Mouse (Mus musculus) bone marrow macrophage, adult 2 months (primary cell): ENCODE data around the gene Gfi1. TPM values are rescaled to one million over a fixed set of nuclear protein-coding genes. Genes with fewer than 3 reads are reported as not detected.

Source experiments
- H3K27ac ChIP-seq: 2 replicates; pipeline ENCODE4 v1.5.1; 2012; ENCODE audit warnings: low read depth, low read length; ENCODE audit not compliant: insufficient read depth
- H3K4me1 ChIP-seq: 2 replicates; pipeline ENCODE4 v1.6.1; 2012; ENCODE audit warnings: low read length; ENCODE audit not compliant: control insufficient read depth, insufficient read depth
- H3K4me3 ChIP-seq: 2 replicates; pipeline ENCODE4 v1.5.1; 2012; ENCODE audit warnings: mild to moderate bottlenecking, low read length, moderate library complexity; ENCODE audit not compliant: insufficient read depth
- CTCF ChIP-seq: IDR thresholded peaks from 2 replicates; pipeline ENCODE4 v1.5.1; 2012; ENCODE audit warnings: low read depth, mild to moderate bottlenecking, low read length, moderate library complexity
- POLR2A ChIP-seq: IDR thresholded peaks from 2 replicates; pipeline ENCODE4 v1.6.1; 2012; ENCODE audit warnings: mild to moderate bottlenecking, low read depth, low read length, borderline replicate concordance
- polyA plus RNA-seq: library from polyadenylated mRNA; stranded (reverse); fragments of >200 nt; gene quantifications from 2 replicates; pipeline ENCODE4 v1.2.4, GENCODE M21; 2012; ENCODE audit not compliant: missing spikeins, insufficient read depth, insufficient read length

The Gfi1 gene
- not detected in 2 replicates for polyA plus RNA-seq

DNA sequence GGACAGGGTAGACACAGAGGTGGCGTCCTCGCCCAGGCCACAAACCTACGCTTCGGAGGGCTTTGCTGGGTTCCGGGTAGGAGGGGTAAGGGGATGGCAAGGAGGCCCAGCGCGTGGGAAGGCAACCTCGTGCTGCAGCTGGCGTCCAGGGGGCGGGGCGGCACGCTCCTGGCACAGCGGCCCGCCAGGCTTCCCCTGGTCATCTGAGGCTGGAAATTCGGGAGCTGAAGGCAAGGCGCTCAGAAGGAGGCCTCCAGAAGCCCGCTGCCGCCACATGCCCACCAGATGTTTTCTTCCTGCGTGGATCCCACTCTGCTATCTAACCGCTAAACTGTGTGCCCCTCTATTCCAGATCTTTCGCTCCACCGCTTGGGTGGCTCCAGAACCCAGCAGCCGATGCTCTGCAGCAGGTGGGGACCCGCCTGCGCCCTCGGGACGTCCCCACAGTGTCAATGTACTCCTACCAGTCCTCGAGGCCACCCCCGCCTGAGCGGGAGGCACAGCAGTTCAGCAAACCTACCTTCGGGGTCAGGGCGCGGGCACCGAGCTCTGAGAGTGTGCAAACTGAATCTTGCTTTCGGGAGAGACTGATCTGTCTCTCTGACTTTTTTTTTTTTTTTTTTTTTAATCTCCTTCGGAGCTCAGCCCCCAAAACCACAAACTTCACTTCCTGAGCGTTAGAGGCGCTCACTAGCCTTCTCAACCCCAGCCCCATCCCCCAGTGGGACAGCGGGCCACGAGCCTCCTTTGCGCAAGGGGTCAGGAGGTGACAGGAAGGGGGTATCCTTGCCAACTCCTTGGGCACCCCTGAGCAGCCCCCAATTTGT lies at the start of gene Gfi1:
TSS of gene Gfi1 (minus strand) at position 602 of the 827 bp plus-strand sequence.
- H3K4me3 ChIP-seq = peak within 1 kb of the TSS; percentile 59
- TF ChIP-seq CTCF (no peak; the same call in 1 of the 2 replicates), POLR2A (no peak)
- H3K27ac ChIP-seq = no peak within 1 kb of the TSS
- H3K4me1 ChIP-seq = no peaks in the 10 kb centered on the region

DNA sequence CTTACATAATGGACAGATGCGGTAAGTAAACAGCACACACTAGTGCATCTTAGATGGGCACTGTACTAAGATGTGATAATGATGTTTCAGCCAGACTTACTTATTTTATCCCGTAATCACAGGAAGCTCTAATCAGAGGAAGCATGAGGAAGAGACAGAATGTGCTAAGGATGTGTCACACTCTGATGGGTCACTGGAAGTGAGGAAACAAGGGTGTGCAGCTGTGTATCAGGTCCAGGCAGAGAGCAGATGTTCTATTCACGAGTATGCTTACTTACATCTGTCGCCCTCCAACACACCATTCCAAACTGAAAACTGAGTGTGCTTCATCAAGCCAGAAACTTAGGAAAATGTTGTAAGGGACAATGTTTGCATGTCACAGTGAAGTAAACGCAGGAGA lies 46.2 kb upstream of the Gfi1 start:
- no peak overlapping the region for H3K27ac ChIP-seq
- no peak overlapping the region for H3K4me3 ChIP-seq
- H3K4me1 ChIP-seq = peaks cover 7% of the 10 kb centered on the region; the same call in 1 of the 2 replicates
- TF ChIP-seq CTCF (no peak), POLR2A (no peak)

DNA sequence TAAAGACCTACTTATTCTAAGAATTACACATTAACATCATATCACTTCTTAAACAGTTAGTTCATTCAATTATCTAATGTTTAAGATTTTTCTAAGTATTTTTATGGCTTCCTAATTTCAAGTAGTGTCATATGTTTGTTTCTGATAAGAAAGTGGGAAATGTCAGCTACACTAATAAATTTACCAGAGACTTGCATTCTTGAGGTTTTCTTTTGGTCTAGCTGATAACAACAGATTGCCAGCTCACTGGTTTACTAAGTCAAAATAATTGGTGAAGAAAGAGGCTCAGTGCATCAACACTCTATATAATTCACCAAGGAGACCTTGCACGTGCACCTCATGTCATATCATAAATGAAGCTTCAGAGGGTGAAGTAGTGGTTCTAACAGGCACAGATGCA lies 42.4 kb upstream of the Gfi1 start:
- Histone ChIP-seq H3K4me3 (no peak overlapping the region), H3K4me1 (peaks cover 10% of the 10 kb centered on the region; the same call in 1 of the 2 replicates), H3K27ac (no peak overlapping the region)
- TF ChIP-seq CTCF (no peak), POLR2A (no peak)

DNA sequence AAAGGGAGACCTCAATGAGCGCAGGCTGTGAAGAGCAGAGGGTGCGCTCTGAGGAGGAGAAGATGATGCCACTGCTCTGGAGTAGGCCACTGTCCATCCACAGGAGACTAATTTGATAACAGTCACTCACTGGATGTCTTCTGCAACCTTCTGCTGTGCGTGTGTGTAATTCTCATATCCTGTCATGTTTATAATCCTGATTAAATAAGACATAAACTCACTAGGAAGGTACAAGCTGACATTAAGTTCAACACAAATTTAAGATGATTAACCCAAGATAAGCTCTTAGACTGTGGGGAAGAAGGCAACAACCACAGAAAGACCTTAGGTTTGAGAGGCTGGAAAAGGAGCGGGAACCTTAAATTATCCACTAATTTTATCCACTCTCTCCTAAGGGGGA lies 40.1 kb upstream of the Gfi1 start:
- TF ChIP-seq CTCF (no peak), POLR2A (no peak)
- H3K27ac ChIP-seq = no peak overlapping the region
- H3K4me1 ChIP-seq = peaks cover 6% of the 10 kb centered on the region; the same call in 1 of the 2 replicates
- no peak overlapping the region for H3K4me3 ChIP-seq

DNA sequence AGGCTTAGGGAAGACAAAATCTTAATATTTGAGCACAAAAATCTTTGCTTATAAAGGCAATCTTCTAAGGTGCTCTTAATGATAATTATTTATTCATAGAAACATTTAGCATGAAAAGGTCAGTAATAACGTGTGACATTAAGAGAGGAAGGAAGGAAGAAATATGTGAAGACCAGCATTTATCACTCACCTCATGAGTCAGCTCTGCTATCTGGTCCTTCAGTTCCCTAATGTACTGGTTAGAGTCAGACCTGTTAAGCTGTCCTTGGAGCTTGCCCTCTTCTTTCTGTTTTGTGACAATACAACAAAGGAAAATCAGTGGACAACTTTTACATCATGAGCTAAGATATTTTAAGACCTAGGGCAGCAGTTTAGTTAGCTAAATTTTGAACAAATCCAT lies 38.6 kb upstream of the Gfi1 start:
- TF ChIP-seq POLR2A (no peak), CTCF (no peak)
- Histone ChIP-seq H3K27ac (no peak overlapping the region), H3K4me3 (no peak overlapping the region), H3K4me1 (peaks cover 6% of the 10 kb centered on the region; the same call in 1 of the 2 replicates)

DNA sequence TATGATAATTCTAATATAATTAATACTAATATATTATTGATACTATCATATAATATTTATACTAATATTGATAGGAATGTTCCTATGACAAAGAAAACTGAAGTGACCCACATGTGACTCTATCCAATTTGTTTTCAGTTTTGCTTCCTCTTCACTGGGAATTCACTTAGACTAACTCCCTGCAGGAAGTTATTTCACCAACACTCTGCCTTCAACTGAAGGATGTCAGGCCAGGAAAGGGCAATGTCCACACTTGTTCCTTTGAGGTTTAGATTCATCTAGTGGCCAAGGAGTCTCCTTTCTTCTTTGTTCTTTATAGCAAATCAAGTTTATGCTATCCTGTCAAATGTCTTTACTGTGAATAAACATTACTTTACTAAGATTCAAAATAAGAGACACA lies 37.8 kb upstream of the Gfi1 start:
- Histone ChIP-seq H3K4me3 (no peak overlapping the region), H3K27ac (no peak overlapping the region), H3K4me1 (peaks cover 6% of the 10 kb centered on the region; the same call in 1 of the 2 replicates)
- TF ChIP-seq POLR2A (no peak), CTCF (no peak)

DNA sequence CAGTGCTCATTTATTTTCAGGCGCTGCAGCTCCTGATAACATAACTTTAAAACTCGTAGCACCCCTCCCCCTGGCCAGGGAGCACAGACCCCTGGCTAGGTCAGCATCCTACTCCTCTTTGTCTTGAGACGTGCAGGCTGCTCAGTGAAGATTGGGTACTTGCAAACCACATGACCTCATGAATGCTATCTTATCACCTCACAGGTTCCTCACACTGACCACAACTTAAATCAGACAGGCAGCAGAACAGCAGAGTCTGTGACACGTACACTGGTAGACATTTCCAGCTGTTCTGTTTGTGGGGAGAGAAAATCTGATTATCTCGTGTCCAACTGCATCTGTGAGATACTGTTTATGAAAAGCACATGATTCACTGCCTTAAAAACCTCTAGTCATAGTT lies 33.3 kb upstream of the Gfi1 start:
- peaks cover 16% of the 10 kb centered on the region for H3K4me1 ChIP-seq
- no peak overlapping the region for H3K27ac ChIP-seq
- TF ChIP-seq POLR2A (no peak), CTCF (no peak)
- H3K4me3 ChIP-seq = no peak overlapping the region

DNA sequence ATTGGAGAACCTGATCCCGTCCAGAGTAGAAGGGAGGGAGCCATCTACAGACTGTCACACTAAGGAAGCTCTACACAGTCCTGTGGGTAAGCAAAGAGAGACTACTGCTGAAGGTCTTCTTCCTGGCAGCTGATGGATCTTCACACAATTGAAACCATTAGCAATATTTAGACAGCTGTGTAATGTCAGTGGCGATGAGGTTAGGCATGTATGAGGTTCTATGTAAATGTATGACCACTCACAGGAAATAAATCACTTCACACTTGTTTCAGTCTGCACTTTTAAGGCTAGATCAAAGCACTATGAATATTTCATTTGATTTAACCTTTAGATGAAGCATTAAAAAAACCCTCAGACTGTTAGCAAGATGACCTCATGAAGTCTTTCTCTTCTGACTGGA lies 30.2 kb upstream of the Gfi1 start:
- TF ChIP-seq POLR2A (no peak), CTCF (no peak)
- H3K4me3 ChIP-seq = no peak overlapping the region
- no peak overlapping the region for H3K27ac ChIP-seq
- H3K4me1 ChIP-seq = peaks cover 20% of the 10 kb centered on the region

DNA sequence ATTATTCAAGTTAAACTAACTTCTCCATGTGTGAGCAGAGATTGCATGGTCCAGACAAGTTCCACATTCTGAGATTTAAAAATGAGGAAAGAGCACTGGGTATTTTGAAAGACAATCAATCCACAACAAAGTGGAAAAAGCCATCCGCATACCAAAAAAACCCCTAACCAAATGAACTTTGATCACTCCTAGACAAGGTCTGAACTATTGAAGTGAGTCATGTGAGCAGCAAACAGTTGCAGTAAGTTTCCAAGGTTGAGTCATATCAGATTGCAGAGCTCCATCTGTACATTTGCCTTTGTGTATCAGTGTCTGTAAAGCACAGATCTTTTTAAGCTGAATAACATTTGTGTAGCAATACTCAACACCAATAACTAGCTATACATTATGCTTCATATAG lies 28.9 kb upstream of the Gfi1 start:
- peaks cover 27% of the 10 kb centered on the region for H3K4me1 ChIP-seq
- H3K27ac ChIP-seq = peak overlapping the region; percentile 46; the same call in 1 of the 2 replicates
- no peak overlapping the region for H3K4me3 ChIP-seq
- TF ChIP-seq CTCF (no peak), POLR2A (no peak)

DNA sequence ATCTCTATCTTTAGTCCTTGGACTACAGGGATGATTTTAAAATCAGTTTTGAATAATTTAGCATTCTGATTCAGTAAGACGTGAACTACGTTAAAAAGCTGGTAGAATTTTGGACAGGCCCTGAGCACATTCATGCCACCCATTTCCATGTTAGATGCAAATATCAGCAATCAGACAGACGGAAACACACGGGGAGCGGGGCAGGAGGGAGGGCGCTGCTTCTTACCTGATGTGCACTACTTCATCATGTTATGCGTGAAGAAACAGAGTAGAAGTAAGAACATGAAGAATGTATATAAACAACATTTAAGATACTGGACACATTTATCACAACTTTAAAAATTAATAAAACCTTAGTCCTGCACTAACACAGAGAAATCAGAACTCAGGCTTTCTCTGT lies 27.8 kb upstream of the Gfi1 start:
- H3K4me1 ChIP-seq = peaks cover 32% of the 10 kb centered on the region
- no peak overlapping the region for H3K4me3 ChIP-seq
- H3K27ac ChIP-seq = no peak overlapping the region
- TF ChIP-seq POLR2A (no peak), CTCF (no peak)
